Mouse (Mus musculus) ovary, postnatal 36 days (tissue): ENCODE measurements around the gene Pdgfd.

Experiments
- DNase-seq: peaks from one replicate; pipeline ENCODE4 v3.0.0; 2022; ENCODE audit warnings: low spot score, mixed read lengths

Pdgfd gene

GRCm38 (mm10) chr9:6305847-6306246, 137.5 kb downstream of the Pdgfd start:
- DNase-seq: no peak

DNA sequence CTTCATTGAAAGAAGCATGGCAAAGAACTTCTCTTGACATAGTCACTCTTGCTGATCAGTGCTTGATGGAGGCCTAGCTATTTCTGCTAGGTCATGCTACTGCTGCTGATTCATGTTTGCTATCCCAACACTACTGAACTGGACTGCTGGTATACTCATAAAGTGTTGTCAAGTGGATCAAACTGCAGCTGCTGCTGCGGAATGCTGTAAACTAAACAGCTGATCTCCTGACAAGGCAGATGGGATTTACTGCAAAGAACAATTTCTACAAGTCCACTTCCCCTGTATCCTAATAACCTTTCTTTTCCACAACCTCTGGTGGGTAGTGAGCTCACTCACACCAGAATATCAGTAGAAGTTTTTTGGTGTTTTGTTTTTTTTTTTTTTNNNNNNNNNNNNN, 148.7 kb downstream of the Pdgfd start:
- DNase-seq: no peak

GRCm38 (mm10) chr9:6325408-6325807, 157.0 kb downstream of the Pdgfd start:
- no peak for DNase-seq

GRCm38 (mm10) chr9:6333499-6333898, 165.1 kb downstream of the Pdgfd start:
- no peak for DNase-seq

DNA sequence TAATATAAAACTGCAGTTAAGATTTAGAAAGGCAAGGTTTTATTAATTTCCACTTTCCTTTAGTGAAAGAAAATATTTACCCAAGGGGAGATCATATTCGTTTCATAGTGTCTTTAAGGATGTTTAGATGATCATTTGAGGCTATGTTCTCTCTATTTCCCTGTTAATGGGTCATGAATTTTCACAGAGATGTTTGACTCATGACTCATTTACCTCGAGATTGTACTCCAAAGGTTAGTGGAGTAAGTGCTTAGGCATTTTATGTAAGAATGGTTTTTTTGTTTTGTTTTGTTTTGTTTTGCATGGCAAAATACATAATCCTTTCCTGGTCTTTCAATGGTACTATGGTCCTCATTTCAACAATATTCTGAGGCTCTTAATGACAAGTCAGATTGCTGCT, 167.9 kb downstream of the Pdgfd start:
- no peak for DNase-seq

- DNase-seq: no peak
Measured at GRCm38 (mm10) chr9:6337891-6338290, 169.5 kb downstream of the Pdgfd start.

DNA sequence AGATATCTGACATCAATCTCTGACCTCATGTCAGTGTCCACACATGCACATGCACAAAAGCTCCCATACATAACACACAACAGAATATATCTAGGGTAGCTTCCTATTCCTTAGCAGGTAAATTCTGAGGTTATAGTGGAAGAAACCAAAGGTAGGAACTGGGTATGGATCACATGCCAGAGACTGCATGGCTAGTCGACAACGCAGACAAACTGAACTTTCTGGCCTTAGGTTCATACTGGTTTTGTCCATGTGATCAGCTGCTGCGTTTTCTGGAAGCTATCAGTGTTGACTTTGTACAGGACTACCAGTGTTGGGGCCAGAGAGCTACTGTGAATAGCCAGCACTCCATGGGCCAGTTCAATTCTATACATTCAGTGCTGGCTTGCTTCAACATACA, 170.0 kb downstream of the Pdgfd start:
- no peak for DNase-seq

DNA sequence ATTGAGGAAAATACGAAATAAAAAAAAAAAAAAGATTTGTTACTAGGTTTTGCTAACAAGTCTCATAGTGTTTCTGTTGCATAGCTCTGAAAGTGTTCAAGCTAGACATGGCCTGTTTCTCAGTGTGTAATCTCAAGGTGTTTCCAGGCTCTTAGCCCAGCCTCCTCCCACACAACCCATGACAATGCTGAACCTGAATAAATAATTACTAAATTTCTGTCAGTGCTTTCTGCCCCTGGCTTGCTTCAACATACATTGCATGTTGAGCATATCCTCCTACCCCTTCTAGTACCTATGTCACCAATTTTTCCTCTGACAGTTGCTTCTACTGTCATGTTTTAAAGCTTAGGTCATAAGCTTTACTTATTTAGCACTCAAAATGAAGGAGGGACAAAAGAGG, 171.0 kb downstream of the Pdgfd start:
- no peak for DNase-seq

DNA sequence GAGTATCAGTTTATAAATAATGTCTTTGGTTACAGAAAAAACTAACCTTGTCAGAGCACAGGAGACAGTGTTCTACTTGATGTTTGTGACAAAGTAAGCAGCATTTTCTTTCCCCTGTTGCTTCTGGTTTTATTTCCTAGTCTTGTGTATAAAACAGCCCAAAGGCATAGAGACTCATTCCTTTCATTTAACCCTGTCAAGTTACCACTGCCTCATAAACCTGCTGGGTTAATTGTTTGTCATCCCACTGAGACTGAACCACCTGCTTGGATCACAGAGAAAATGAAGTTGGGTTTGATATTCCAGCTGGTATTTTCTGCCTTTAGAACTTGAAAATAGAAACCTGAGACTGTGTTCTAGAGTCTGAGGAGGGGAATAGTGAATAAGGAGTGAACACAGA, 172.4 kb downstream of the Pdgfd start:
- DNase-seq: no peak

DNA sequence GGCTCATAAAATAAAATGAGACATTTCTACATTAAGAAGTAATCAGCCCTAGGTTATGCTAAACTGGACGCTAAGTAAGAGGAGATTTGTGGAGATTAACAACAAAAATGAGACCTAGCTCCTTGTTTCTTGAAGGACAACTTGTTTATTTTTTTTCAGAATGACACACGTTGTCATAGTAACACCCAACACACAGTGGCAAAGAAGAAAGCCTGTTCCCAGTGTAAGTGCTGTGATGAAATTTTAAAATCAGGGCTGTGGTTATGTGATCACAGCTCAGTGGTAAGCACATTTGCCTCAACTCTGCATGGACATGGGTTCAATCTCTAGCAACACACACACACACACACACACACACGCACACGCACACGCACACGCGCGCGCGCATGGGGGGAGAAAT, 174.5 kb downstream of the Pdgfd start:
- DNase-seq: no peak

GRCm38 (mm10) chr9:6344514-6344913, 176.1 kb downstream of the Pdgfd start:
- DNase-seq: no peak

DNA sequence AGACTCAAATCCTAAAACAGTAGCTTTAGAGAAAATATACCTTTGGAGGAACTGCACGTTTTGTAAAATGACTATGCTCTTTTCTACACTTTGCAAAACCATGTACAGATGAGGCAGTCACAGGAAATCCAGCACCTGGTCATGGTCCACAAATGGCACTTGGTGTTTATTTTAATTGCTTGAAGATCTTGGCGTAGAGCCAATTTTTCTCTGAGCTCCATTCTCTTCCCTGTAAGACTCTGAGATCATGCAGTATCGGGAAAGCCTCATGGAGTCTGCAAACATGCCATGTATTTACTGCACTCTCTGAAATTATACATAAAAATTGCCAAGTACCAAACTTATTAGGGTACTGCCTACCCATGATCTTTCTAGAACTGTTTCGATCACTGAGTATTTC, 176.5 kb downstream of the Pdgfd start:
- no peak for DNase-seq

DNA sequence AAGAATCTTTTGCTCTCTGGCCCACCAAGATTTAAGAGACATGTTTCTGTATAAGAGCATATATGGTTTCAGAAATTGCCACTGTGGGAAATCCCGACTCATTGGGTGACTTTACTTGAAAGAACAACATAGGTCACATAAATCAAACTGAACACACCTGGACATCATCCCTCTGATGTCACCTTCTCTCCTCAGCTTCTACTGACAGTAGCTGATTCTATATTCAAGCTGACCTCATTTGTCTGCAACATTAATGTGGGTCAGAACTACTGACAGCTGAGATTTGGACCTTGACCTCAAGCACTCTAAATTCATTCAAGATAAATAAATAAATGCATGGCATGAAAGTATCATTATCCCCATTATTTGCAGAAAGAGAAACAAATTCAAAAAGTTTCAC, 177.0 kb downstream of the Pdgfd start:
- no peak for DNase-seq

DNA sequence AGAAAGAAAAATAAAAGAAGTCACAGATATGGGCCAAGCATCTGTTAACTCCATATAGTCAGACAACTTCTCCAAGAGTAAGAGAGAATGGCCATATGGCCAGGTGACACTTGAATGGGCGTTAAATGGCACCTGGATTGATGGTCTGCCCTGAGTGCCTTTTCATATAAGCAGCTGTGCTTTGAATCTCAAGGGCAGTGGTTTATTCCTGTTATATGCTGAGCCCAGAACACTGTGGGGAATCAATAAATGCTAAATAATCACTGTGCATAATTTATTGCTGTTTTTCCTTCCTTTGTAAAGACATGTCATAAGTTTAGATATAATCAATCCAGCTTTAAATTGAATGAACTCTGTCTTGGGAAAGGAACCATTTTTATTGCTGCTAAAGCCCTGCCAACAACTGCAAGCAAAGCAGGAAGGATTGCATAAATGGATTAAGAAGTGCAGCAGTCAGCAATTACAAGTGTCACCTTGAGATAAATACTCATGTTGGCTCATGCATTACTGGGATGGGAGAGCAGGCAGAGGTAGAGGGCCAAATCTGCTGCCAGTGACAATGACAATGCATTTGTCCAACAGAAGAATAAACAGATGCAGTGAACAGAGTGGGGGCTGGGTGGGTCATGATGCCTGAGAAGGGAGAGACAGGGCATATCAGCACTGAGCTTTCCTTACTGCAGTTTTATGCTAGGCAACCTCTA, 185.0 kb downstream of the Pdgfd start:
- no peak for DNase-seq

- no peak for DNase-seq
Measured at GRCm38 (mm10) chr9:6360795-6361194, 192.4 kb downstream of the Pdgfd start.

- no peak for DNase-seq
Measured at GRCm38 (mm10) chr9:6366550-6366949, 198.2 kb downstream of the Pdgfd start.

- no peak for DNase-seq
Measured at GRCm38 (mm10) chr9:6401764-6402163, 233.4 kb downstream of the Pdgfd start.

DNA sequence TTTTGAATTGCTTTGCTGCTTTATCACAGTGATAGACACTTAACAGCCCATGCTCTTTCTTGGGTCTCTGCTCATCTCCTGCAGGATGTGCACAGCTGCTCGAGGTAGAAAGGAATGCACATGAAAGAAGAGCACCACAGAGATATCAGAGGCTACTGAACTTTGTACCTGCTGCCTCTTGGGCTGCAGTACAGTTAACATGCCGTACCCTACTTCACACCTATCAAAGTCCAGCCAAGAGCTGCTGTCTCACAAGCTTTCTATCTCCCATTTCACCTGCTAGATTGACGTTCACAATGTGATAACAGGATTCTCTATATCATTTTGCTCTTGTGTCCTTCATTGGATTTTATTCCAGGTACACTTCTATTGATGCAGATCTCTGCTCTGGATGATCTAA, 238.2 kb downstream of the Pdgfd start:
- DNase-seq: no peak

- DNase-seq: no peak
Measured at GRCm38 (mm10) chr9:6407972-6408371, 239.6 kb downstream of the Pdgfd start.

- no peak for DNase-seq
Measured at GRCm38 (mm10) chr9:6424606-6425005, 256.2 kb downstream of the Pdgfd start.
